Comparison of ENCODE assay signal across 30 mouse cellular contexts in genomic region chr1:21425654-21426053, GRCm38 (mm10). TPM values are rescaled to one million over a fixed set of nuclear protein-coding genes. Genes with fewer than 3 reads are reported as not detected.
DNase-seq lines count a peak whose midpoint lies in the region; ATAC-seq and TF ChIP-seq lines count a peak whose summit lies in the region.
"Had no signal": no experiment of that assay in that cellular context is flagged by ENCODE, and none has a peak within 500 bp of the region (broad histone marks: within the 10 kb centered on the region; RNA-seq: fewer than 3 reads in every experiment).

No protein-coding gene starts in this region.

- H3K4me3 ChIP-seq in kidney, adult 2 months (ENCODE audit: insufficient read depth, low read depth, low read length), result no peak overlapping the region
- H3K4me3 ChIP-seq: forebrain, embryonic 10.5 days; forebrain, embryonic 13.5 days; gastrocnemius, adult 2 months; hindbrain, embryonic 10.5 days; intestine, embryonic 15.5 days had no signal

- H3K27me3 ChIP-seq in splenic B cell, adult 2 months (ENCODE audit: control insufficient read depth, insufficient read depth, low read length, poor library complexity, severe bottlenecking), result no peaks in the 10 kb centered on the region
- H3K27me3 ChIP-seq in kidney, adult 2 months (replicated peaks; ENCODE audit: control insufficient read depth, insufficient read depth, low read length), result no peaks in the 10 kb centered on the region
- H3K27me3 ChIP-seq: forebrain, embryonic 13.5 days; intestine, embryonic 15.5 days had no signal

- peak; percentile 83 for ATAC-seq in CD4-positive, CD25-positive, alpha-beta regulatory T cell, adult 4 months
- ATAC-seq: forebrain, embryonic 13.5 days; forebrain, embryonic 16.5 days; hindbrain, postnatal 0 days; intestine, embryonic 15.5 days had no signal

- 82% methylated on average over 2 of the region's 2 CpGs for WGBS in kidney, adult 2 months

- H3K27ac ChIP-seq in kidney, adult 2 months (ENCODE audit: insufficient read depth, low read depth, low read length), result no peak overlapping the region
- H3K27ac ChIP-seq: forebrain, embryonic 10.5 days; forebrain, embryonic 13.5 days; gastrocnemius, adult 2 months; hindbrain, embryonic 10.5 days; hindbrain, embryonic 14.5 days; hindbrain, postnatal 0 days; intestine, embryonic 15.5 days had no signal

- H3K36me3 ChIP-seq in splenic B cell, adult 2 months (ENCODE audit: control insufficient read depth, insufficient read depth, low read length, poor library complexity, severe bottlenecking), result no peaks in the 10 kb centered on the region
- no peaks in the 10 kb centered on the region for H3K36me3 ChIP-seq in kidney, adult 2 months (ENCODE audit: control insufficient read depth, insufficient read depth, low read length)
- H3K36me3 ChIP-seq: forebrain, embryonic 10.5 days; hindbrain, embryonic 10.5 days; intestine, embryonic 15.5 days had no signal

- TF ChIP-seq CTCF in kidney, adult 2 months (conservative IDR thresholded peaks at IDR 0.05; ENCODE audit: insufficient read depth, insufficient read length, low read depth, low read length), result no peak

- no peak for TF ChIP-seq POLR2A in kidney, adult 2 months (IDR thresholded peaks at IDR 0.05; ENCODE audit: low read depth, low read length)

- H3K4me1 ChIP-seq in kidney, adult 2 months (ENCODE audit: control insufficient read depth, insufficient read depth, low read length), result no peaks in the 10 kb centered on the region
- H3K4me1 ChIP-seq: forebrain, embryonic 10.5 days; forebrain, embryonic 13.5 days; hindbrain, embryonic 10.5 days; intestine, embryonic 15.5 days had no signal

- DNase-seq in A20 (ENCODE audit: low read depth, low spot score), result peak; percentile 69
- DNase-seq in induced T-regulatory cell, adult 2 months (ENCODE audit: low read depth), result peak; percentile 78
- peak; percentile 31 for DNase-seq in splenic B cell, adult 2 months (ENCODE audit: low read depth, low spot score)
- DNase-seq in kidney, adult 18-20 months, result no peak
- no peak for DNase-seq in kidney, adult 2 months
- no peak for DNase-seq in spleen, postnatal 14 days (ENCODE audit: low spot score in 2 of 2)
- DNase-seq: adrenal gland, postnatal 10 days; adrenal gland, postnatal 36 days; B cell, adult 2 months; cerebellum, adult 18-20 months; cerebellum, adult 9-10 months; cerebellum, postnatal 14 days; gastrocnemius, adult 2 months; gastrocnemius, postnatal 14 days; heart, adult 11 months; heart, postnatal 36 days had no signal

RNA-seq across cellular contexts. Expression of gene Khdc1b, which starts 42.3 kb away (rescaled TPM):
- under 1 TPM in 1 of 2 experiments, not detected in 1; 0.20 TPM for polyA plus RNA-seq in CD4-positive, CD25-positive, alpha-beta regulatory T cell, adult 4 months (2017; shearing (Covaris generic))
- not detected in 2 replicates for polyA plus RNA-seq in kidney, adult 2 months (2012; rRNA removed)
- polyA plus RNA-seq: embryonic facial prominence, embryonic 11.5 days; embryonic facial prominence, embryonic 14.5 days; forebrain, embryonic 10.5 days; forebrain, embryonic 16.5 days; frontal cortex, adult 2 months; heart, embryonic 11.5 days; heart, embryonic 14.5 days; heart, postnatal 0 days; hindbrain, embryonic 10.5 days; hindbrain, postnatal 0 days; intestine, embryonic 15.5 days had no signal

RNA-seq across cellular contexts. Expression of gene Khdc1c, which starts 57.5 kb away (rescaled TPM):
- polyA plus RNA-seq in CD4-positive, CD25-positive, alpha-beta regulatory T cell, adult 4 months (2017; shearing (Covaris generic)), result not detected
- polyA plus RNA-seq in kidney, adult 2 months (2012; rRNA removed), result not detected in 2 replicates
- polyA plus RNA-seq: embryonic facial prominence, embryonic 11.5 days; embryonic facial prominence, embryonic 14.5 days; forebrain, embryonic 10.5 days; forebrain, embryonic 13.5 days; forebrain, embryonic 16.5 days; frontal cortex, adult 2 months; heart, embryonic 11.5 days; heart, embryonic 14.5 days; heart, postnatal 0 days; hindbrain, embryonic 10.5 days; hindbrain, embryonic 14.5 days; hindbrain, postnatal 0 days; intestine, embryonic 15.5 days had no signal

Comparison
In these comparisons a context has a peak if more than half of its experiments do, and no peak if none do; other contexts are left out.
1. DNase-seq: peak in A20 (single experiment), induced T-regulatory cell, adult 2 months (single experiment) and splenic B cell, adult 2 months (single experiment); none in kidney, adult 18-20 months (single experiment), kidney, adult 2 months (single experiment) and spleen, postnatal 14 days (0 of 2).